Mouse (Mus musculus) monocyte, adult 5-6 weeks (primary cell): Measurements from ENCODE around the gene Zbed4. TPM values are rescaled to one million over a fixed set of nuclear protein-coding genes. Genes with fewer than 3 reads are reported as not detected.
"Not testable (repeated sequence)": the region's sequence is repeated elsewhere in the genome, so short reads cannot be mapped to it uniquely, and the experiment has no call there.

Experiments
- ATAC-seq: fragments of 153-309, 156-312 bp; replicated peaks from 2 replicates; pipeline ENCODE4 v1.8.0; 2017; ENCODE audit warnings: mild to moderate bottlenecking; ENCODE audit not compliant: low TSS enrichment, insufficient number of reproducible peaks, severe bottlenecking, poor library complexity, low FRiP score
- total RNA-seq: library from RNA; stranded (forward); fragments of 200-1000, 200-491, 200-594 nt; gene quantifications from 3 replicates; pipeline ENCODE4 v1.2.3, GENCODE M21; 2017

Gene Zbed4
- total RNA-seq, 1 experiment from 2014 or later, result 20.2 TPM

DNA sequence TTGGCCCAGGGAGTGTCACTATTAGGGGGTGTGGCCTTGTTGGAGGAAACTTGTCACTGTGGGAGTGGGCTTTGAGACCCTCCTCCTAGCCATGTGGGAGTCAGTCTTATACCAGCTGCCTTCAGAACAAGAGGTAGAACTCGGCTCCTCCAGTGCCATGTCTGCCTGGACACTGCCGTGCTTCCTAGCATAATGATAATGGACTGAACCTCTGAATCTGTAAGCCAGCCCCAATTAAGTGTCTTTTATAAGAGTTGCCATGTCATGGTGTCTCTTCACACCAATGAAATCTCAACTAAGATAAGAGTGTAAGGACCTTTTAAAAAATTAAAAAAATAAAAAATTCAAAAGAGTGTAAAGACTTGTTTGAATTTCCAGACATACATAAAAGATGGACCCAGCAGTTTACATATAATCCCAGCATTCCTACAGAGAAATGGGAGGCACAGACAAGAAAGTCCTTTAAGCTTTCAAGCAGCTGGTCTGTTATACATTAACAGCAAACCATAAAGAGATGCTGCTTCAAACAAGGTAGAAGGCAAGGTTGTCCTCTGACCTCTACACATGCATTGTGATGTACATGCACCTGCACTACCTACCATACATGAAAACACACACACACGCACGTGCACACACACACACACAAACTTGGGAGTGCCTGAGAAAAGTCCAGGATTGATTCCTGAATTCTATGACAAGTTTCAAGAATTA, 40.8 kb downstream of the Zbed4 start:
- ATAC-seq, result no peak

DNA sequence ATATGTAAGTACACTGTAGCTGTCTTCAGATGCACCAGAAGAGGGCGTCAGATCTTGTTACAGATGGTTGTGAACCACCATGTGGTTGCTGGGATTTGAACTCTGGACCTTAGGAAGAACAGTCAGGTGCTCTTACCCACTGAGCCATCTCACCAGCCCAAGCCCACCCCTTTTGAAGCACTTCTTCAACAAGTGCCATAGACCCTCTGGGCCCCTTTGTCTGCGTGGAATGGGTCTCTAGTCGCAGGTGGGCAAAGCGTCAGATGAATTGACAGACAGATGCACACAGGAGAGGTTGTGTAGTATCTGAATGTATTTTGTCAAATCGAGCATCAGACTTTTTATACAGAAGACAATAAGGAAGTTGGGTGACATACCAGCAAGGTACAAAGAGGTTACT, 43.3 kb downstream of the Zbed4 start:
- ATAC-seq, result not testable (repeated sequence)

DNA sequence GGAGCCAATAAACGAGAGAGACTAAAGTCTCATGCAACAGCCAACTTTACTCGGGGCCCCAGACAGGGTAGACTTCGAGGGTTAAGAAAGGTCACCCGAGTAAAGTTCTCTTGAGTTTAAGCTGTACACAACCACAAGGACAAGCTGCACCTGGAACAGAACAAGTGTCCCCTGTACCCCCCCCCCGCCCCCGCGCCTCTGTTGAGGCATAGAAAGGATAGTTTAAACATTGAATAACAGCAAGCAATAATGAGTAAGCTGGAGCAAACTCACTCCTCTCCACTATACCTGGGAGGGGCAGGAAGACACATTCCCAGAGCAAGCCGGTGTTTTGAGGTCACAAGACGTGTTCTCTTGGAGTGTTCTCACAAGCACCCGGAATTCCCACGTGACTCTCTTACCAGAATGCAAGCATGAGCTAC, 48.5 kb downstream of the Zbed4 start:
- ATAC-seq, result no peak

DNA sequence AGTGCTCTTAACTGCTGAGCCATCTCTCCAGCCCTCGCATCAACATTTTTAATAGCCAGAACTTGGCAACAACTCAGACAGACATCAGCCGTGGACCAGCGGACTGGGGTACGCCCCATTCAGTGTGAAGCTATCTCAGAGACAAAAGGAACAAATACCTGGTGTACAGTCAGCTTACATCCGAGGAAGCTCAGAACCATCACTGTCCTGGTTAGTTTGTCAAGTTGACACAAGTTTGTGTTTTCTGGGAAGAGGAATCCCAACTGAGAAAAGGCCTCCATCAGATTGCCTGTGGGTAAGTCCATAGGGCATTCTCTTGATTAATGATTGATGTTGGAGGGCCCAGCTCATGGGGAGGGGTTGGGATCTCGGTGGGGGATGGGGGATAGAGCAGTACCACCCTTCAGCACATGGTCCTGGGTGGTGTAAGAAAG, 49.5 kb downstream of the Zbed4 start:
- ATAC-seq, result no peak

DNA sequence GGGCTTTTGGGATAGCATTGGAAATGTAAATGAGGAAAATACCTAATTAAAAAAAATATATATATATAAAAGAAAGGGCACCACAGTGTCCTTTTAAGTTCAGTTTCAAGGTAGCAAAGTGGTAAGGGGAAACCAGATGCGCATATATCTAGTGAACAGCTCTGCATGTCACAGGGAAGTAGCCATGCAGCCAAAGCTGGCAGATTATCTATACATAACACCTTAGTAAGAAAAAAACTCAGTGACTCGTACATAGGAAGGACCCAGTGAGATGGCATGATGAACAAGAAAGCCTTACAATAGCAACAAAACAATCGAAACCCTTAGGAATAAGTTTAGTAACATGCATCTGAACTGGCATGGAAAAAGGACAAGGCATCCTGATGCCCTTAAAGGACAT, 50.4 kb downstream of the Zbed4 start:
- no peak for ATAC-seq

DNA sequence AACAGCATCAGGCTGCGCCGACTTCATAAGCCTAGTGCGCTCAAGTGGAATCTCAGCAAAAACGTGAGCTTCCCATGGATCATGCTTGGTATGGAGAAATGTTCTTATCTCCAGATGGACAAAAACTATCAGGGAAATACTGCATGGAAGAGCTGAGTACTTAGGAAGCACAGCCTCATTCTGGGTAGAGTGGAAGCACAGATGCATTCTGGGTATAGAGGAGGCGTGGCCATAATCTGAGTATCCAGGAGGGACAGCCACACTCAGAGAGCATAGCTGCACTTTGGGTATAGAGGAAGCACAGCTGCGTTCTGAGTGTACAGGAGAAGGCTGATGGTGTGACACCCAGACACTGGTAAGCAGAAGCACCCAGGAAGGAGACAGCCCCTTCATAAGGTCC, 50.9 kb downstream of the Zbed4 start:
- no peak for ATAC-seq

DNA sequence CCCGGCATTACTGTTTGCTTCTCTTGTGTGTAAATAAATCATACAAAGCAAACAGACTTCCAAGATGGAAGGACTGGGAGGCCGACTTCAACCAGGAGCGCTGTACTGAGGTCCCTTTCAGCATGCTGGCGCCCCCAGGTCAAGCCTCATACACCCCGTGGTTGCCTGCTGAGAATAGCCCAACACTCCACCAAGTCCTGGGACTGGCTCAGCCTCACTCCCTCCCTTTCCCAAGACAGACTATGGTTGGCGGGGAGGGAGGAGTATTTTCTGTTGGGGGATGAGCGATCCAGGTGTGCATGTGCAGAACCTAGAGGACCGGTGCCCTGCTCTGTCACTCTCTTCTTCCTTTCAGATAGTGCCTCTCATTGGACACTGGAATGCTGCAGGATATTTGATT, 56.7 kb downstream of the Zbed4 start:
- ATAC-seq, result no peak

DNA sequence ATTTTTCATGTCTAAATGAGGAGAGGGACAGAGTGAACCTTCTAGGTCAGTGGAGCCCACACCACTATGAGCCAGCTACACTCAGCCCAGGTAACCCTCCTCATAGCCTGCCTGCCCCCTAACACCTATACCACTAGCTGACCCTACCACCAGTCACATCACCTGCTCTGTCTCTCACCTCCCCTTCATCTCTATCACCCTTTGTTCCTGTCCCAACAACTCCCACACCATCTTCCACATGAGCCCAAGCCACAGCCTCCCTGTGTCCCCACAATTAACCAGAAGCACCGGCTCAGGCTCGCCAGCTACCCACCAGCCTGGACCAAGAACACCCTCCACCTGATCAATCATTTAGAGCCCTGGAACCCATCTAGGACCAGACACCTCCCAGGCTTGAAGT, 58.9 kb downstream of the Zbed4 start:
- ATAC-seq, result no peak

DNA sequence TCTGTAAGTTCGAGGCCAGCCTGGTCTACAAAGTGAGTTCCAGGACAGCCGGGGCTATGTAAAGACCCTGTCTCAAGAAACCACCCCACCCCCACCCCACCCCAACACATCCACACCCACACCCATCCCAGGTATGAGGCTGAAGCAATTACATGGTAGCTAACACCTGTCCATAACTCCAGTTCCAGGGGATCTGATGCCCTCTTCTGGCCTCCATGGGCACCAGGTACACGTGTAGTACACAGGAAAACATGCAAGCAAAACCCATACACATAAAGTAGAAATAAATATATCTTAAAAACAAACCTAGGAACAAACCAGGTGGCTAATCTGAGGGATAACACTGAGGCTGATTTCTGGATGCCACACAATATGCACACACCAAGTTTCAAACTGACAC, 61.8 kb downstream of the Zbed4 start:
- no peak for ATAC-seq

DNA sequence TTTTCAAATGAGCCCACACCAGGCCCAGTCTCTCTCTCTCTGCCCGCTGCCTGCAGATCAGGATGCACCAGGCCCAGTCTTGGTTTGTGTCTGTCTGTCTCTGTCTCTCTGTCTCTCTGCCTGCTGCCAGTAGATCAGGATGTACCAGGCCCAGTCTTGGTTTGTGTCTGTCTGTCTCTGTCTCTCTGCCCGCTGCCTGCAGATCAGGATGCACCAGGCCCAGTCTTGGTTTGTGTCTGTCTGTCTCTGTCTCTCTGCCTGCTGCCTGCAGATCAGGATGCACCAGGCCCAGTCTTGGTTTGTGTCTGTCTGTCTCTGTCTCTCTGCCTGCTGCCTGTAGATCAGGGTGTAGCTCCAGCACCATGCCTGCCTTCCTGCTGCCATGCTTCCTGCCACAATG, 62.4 kb downstream of the Zbed4 start:
- ATAC-seq, result not testable (repeated sequence)

DNA sequence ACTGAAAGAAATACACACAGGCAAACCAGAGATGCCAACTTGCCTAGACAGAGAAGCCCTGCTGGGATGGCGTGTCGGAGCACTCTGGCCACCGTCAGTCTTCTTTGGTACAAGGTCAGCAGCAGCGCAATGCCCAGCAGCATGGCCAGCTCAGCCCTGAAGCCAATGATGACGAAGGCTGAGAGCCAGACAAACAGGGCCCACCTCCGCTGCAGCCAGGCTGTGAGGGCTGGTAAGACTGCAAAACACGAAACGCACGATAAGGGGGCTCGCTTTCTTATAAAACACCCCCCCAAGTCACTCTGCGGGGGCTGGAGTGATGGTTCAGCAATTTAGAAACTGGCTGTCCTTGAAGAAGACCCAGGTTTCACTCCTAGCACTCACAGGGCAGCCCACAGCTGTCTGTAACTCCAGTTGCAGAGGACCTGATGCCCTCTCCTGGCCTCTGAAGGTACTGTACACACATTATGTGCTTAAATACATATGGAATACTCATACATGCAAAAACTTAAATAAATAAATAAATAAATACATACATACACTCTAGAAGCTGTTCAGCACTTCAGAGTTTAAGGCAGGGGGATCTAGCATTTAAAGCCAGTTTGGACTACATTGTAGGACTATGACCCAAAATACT, 63.1 kb downstream of the Zbed4 start:
- no peak for ATAC-seq

DNA sequence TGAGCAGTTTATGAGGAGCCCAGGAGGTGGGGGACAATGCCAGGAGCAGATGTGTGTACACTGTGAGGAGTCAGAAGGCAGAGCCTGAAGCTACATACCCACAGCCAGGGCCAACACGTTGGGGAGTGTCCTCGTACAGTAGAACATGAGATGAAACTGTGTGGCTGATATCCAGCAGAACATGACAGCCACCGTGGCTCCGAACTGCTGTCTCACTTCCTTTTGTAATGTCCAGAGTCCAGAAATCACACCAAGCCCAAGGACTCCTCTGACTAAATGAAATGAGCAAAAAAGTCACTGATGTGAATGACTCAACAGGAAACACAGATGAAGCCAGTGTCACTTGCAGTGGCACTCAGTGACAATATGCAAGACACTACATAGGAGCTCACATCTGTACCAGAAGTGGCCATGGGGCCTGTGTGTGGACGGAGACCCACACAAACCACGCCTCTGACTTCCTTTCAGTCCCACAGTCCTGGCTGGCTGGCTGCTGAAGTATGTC, 63.8 kb downstream of the Zbed4 start:
- no peak for ATAC-seq

DNA sequence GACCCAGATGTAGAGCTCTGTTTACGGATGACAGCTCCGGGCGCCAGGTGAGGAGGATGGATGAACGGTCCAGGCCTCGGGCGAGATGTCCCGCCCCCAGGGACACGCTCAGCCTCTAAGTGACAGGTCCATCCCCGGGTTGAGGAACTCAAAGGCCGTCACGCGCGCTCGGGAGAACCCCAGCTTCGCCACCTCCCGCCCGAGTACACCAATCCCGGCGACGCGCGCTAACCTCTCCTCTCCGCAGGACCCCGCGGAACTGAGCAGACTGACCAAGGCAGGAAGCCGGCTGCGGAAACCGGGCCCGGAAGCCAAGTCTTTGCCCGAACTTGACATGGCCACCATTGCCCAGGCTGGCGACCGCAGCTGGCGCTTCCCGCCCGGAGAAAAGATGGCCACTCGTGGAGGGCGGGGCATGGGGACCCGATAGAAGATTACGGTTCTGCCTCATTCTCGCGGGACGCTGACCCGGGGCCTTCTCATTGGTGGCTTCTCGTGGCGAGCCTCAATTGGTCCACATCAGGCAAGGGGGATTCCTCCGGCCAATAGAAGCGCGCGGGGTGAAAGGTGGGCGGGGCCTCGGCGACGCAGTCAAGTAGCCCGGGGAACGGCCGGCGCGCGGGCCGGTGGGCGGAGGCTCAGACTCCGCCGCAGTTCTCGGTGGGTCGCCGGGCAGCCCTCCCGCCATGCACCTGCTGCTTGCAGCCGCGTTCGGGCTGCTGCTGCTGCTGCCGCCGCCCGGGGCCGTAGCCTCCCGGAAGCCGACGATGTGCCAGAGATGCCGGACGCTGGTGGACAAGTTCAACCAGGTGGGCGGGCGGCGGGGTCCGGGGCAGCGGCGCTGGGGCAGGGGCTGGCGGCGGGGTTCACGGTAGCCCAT, 67.8 kb downstream of the Zbed4 start, which contains the start of the genes Alg12 and Creld2:
Gene Alg12, minus strand, starts transcription at position 293 of the 880 bp plus-strand sequence.
Gene Creld2, plus strand, starts transcription at position 621 of the 880 bp plus-strand sequence.
- ATAC-seq, result peak; percentile 96

DNA sequence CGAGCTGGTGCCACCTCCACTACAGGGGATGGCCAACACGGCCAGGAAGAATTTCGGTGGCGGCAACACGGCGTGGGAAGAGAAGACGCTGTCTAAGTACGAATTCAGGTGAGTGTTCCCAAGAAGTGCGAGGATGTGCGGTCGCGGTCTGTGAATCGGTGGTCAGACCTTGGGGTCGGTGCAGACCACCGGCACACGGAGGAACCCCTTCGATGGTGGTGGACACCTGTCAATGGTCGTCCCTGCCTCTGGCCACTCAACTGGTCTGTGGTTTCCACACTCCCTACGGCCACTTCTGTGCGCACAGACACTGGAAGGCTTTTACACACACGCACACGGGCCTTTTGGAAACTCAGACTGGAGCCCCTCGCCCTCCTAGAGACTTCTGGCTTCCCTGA, 68.4 kb downstream of the Zbed4 start:
- no peak for ATAC-seq

DNA sequence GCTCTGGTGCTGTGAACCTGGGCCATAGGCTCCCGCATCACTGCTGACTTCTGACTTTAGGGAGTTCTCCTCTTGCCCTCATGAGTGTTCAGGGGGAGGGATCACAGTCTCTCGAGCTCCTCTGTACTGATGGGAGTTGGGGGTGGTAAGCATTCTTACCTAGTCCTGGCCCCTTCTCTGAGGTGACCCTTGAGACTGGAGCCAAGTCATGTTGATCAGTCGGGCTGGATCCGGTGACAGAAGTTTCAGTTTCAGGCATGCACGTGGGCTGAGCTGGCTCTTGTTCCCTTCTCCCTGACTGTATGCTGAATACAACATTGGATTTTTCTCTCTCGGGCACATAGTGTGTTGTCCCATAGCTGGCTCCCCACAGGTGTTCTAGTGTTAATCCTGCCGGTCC, 69.9 kb downstream of the Zbed4 start:
- ATAC-seq, result no peak

DNA sequence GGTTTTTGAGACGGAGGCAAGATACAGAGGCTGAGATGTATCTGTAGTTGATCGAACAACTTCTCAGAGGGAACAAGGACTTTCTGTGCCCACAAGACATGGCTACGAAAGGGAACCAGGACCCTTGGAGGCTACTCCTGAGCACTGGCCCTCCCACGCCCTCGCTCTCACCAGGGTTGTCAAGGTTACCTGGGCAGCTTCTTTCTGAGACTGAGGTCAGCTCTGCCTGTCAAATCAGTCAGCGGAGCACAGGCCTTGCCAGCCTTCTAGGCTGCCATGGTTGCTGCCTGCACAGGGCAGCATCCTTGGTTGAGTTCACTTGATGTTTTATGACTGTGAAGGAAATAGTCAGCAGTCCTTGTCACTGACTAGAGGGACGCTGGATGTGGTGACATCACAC, 71.1 kb downstream of the Zbed4 start:
- ATAC-seq, result no peak

DNA sequence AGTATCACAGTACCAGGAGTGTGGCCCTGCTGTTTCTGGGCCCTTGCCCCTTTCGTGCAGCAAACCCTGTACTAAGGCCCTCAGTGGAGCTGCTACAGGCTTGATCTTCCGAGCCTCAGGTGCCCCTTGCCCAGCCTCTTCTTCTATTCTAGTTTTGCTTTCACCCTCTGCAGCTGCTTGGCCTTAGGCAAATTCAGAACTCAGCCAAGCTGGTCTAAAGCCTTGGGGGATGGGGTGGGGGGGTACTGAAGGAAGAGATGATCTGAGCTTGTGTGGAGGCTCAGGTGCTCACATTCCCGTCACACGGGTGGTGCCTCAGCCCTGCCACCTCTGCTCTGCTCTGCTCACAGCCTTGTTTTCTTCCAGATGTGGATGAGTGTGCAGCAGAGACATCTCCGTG, 71.9 kb downstream of the Zbed4 start:
- ATAC-seq, result no peak

DNA sequence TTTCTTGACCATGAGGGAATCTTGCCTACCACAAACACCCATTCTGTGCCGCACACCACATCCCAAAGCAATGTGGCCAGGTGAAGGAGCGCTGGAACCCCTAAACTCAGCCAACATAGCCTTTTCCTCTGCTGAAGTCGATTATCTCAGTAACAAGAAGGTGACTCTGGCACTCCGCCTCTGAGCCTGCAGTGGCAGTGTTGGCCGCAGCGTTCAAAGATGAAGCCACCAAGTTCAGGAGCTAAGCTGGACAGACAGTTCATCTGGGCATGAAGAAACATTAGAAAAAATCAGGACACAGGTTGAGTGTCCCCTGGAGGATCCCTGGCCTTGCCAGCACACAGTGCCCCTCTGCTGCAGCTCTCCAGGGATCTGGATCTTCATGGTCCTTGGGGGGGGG, 76.0 kb downstream of the Zbed4 start:
- ATAC-seq, result no peak
